Mouse (Mus musculus): ENCODE measurements around the gene Atp9a. TPM values are rescaled to one million over a fixed set of nuclear protein-coding genes. Genes with fewer than 3 reads are reported as not detected.

Gene Atp9a
- total and polyA plus RNA-seq, 3 experiments: not detected

DNA sequence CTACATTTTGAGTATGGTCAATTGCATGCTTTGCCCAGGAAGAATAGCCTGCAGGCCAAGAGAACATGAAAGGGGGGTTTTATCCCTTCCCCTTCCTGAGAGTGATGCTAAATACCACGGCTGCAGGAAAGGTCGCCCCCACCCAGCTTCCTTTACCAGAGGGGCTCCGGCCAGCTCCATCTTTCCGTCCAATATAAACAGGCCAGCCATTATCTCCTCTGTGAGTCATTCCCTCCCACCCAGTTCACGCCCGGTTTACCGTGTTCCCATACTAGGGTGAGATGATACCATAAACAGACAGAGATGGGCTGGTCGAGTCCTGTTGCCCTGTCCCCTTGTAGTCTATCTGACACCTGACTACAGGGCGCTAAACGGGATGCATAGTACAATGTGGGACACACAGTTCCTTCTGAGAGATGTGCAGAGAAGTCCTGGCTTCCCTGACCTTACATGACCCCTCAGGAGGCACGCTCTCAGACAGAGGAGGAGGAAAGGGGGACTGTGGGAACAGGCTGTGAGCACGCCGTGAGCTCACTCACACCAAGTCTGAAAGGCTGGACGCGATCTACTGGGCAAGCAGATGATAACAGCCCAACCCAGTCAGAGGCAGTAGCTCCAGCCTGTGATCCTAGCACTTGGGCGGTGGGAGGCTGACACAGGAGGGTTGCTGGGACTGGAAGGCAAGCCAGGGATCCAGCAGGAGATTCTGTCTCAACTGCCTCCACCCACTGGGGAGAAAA, 85.5 kb downstream of the Atp9a start:
- no peak overlapping the region for H3K9ac ChIP-seq (ENCODE audit: control insufficient read depth, low read depth, low read length, poor library complexity, severe bottlenecking)
- H3K27me3 ChIP-seq (ENCODE audit: control insufficient read depth in 1 of 2, insufficient read depth in 2 of 2, low read length in 2 of 2): no peaks in the 10 kb centered on the region
- H3K27ac ChIP-seq (ENCODE audit: control insufficient read depth, low read depth, low read length): no peak overlapping the region
- no peak overlapping the region for H3K4me3 ChIP-seq (ENCODE audit: control insufficient read depth in 1 of 2, insufficient read depth in 1 of 2, low read depth in 2 of 2, low read length in 2 of 2)
- no peaks in the 10 kb centered on the region for H3K79me2 ChIP-seq (ENCODE audit: control insufficient read depth, insufficient read depth, low read length, poor library complexity)
- no peaks in the 10 kb centered on the region for H3K36me3 ChIP-seq (ENCODE audit: control insufficient read depth in 1 of 2, insufficient read depth in 2 of 2, low read length in 2 of 2)
- TF ChIP-seq ZKSCAN1 (IDR thresholded peaks at IDR 0.05; ENCODE audit: low read depth, low read length) (no peak), GABPA (IDR thresholded peaks at IDR 0.05; ENCODE audit: low read depth, low read length) (no peak), ELF1 (IDR thresholded peaks at IDR 0.05; ENCODE audit: low read depth, low read length) (no peak), ETS1 (IDR thresholded peaks at IDR 0.05; ENCODE audit: low read depth, low read length) (no peak), ZMIZ1 (IDR thresholded peaks at IDR 0.05; ENCODE audit: low read depth, low read length) (no peak), KAT2A (conservative IDR thresholded peaks at IDR 0.05; ENCODE audit: low read depth, low read length) (no peak), RAD21 (IDR thresholded peaks at IDR 0.05; ENCODE audit: low read depth, low read length) (no peak), CHD2 (IDR thresholded peaks at IDR 0.05; ENCODE audit: low read length) (no peak), CTCF (IDR thresholded peaks at IDR 0.05 in 2 of 3, conservative IDR thresholded peaks at IDR 0.05 in 1 of 3; ENCODE audit: control insufficient read depth in 1 of 3, insufficient read depth in 1 of 3, low read depth in 2 of 3, low read length in 3 of 3, poor library complexity in 1 of 3, severe bottlenecking in 1 of 3) (no peak), E2F4 (IDR thresholded peaks at IDR 0.05; ENCODE audit: borderline replicate concordance, low read depth, low read length) (no peak), MEF2A (IDR thresholded peaks at IDR 0.05; ENCODE audit: extremely low read depth, insufficient replicate concordance, low read depth, low read length, poor library complexity, severe bottlenecking) (no peak), ZNF384 (IDR thresholded peaks at IDR 0.05; ENCODE audit: low read depth, low read length) (no peak), JUND (IDR thresholded peaks at IDR 0.05; ENCODE audit: low read depth, low read length) (no peak), RCOR1 (IDR thresholded peaks at IDR 0.05; ENCODE audit: low read depth, low read length) (no peak), GATA1 (IDR thresholded peaks at IDR 0.05; ENCODE audit: low read depth, low read length) (no peak), POLR2AphosphoS2 (IDR thresholded peaks at IDR 0.05; ENCODE audit: low read length) (no peak), NELFE (IDR thresholded peaks at IDR 0.05; ENCODE audit: low read depth, low read length) (no peak), MAX (IDR thresholded peaks at IDR 0.05; ENCODE audit: low read length) (no peak), BHLHE40 (IDR thresholded peaks at IDR 0.05; ENCODE audit: borderline replicate concordance, low read depth, low read length) (no peak), MYC (IDR thresholded peaks at IDR 0.05; ENCODE audit: low read depth, low read length) (no peak)
- DNase-seq (ENCODE audit: low read depth, low spot score): no peak
- H3K9me3 ChIP-seq (replicated peaks; ENCODE audit: insufficient read depth, low read length): no peaks in the 10 kb centered on the region
- no peaks in the 10 kb centered on the region for H3K4me1 ChIP-seq (ENCODE audit: control insufficient read depth in 1 of 2, insufficient read depth in 2 of 2, low read length in 2 of 2)

Measured in MEL (cell line).